Mouse (Mus musculus) splenic B cell, adult 2 months (primary cell): ENCODE results near the gene Ttc30a2.
"Not testable (repeated sequence)": the region's sequence is repeated elsewhere in the genome, so short reads cannot be mapped to it uniquely, and the experiment has no call there.

Experiments used
- DNase-seq: peaks from one replicate; pipeline ENCODE4 v3.0.0-alpha.2; 2011; ENCODE audit warnings: low read depth, low spot score
- H3K27me3 ChIP-seq: 2 replicates; pipeline ENCODE4 v1.6.1; 2012; ENCODE audit warnings: mild to moderate bottlenecking, low read length, moderate library complexity, mixed read lengths; ENCODE audit not compliant: control insufficient read depth, poor library complexity, insufficient read depth, severe bottlenecking
- H3K36me3 ChIP-seq: 2 replicates; pipeline ENCODE4 v1.6.1; 2012; ENCODE audit warnings: mild to moderate bottlenecking, low read length, moderate library complexity, mixed read lengths; ENCODE audit not compliant: control insufficient read depth, poor library complexity, insufficient read depth, severe bottlenecking

The Ttc30a2 gene

DNA sequence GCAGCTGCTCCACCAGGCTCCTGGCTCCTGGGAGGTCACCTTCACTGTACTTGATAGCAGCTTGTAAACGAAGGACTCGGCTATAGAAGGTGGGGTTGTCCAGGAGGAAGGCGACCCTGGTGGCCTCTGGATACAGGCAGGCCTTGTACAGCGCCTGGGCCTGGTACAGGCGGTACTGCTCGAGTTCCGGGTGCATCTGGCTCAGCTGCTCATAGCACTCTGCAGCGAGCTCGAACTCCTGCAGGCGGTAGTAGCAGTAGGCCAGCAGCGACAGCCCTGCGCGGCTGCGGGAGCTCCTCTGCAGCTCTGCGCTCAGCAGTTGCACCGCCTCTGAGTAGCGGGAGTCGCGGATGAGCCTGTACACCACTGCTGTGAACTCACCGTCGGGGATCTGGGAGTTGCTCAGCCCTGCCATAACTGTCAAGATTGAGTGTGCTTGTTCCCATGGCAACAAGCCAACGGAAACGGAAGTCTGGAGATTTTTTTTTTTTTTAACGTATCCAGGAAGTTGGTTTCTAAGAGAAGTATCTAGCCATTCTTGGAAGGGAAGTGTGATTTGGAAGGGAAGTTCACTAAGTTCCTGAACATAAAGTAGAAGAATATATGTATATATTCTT, at the start of gene Ttc30a2:
Ttc30a2 (minus strand) TSS at position 419 of the 617 bp plus-strand sequence.
- peak; percentile 34 for DNase-seq
- H3K27me3 ChIP-seq, H3K36me3 ChIP-seq: not testable (repeated sequence)

- Histone ChIP-seq H3K36me3 (no peaks in the 10 kb centered on the region), H3K27me3 (no peaks in the 10 kb centered on the region)
- no peak for DNase-seq
These were observed 38.9 kb upstream of the Ttc30a2 start for GRCm38 (mm10) chr2:76016890-76017289.

GRCm38 (mm10) chr2:76016136-76016535, 38.2 kb upstream of the Ttc30a2 start:
- DNase-seq: no peak
- H3K27me3 ChIP-seq: no peaks in the 10 kb centered on the region

DNA sequence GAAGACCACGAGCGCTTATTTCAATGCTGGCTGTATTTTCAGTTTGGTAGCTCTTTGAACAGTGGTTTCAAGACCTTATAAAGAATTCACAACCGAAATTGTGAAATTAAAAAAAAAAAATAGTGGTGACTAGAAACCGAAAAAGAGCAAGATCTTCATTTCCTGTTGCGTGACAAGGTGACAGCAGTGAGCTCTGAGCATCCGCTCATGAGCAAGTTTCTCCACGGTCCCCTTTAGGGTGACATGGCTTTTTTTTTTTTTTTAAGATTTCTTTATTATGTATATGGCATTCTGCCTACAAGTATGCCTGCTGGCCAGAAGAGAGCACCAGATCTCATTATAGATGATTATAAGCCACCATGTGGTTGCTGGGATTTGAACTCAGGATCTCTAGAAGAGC, 37.5 kb upstream of the Ttc30a2 start:
- Histone ChIP-seq H3K36me3 (no peaks in the 10 kb centered on the region), H3K27me3 (no peaks in the 10 kb centered on the region)
- no peak for DNase-seq

More at GRCm38 (mm10) chr2:76016136-76016535, 38.2 kb upstream of the Ttc30a2 start:
- H3K36me3 ChIP-seq: no peaks in the 10 kb centered on the region

- no peaks in the 10 kb centered on the region for H3K36me3 ChIP-seq
- H3K27me3 ChIP-seq: no peaks in the 10 kb centered on the region
- no peak for DNase-seq
These were observed 36.7 kb upstream of the Ttc30a2 start for GRCm38 (mm10) chr2:76014659-76015058.

DNA sequence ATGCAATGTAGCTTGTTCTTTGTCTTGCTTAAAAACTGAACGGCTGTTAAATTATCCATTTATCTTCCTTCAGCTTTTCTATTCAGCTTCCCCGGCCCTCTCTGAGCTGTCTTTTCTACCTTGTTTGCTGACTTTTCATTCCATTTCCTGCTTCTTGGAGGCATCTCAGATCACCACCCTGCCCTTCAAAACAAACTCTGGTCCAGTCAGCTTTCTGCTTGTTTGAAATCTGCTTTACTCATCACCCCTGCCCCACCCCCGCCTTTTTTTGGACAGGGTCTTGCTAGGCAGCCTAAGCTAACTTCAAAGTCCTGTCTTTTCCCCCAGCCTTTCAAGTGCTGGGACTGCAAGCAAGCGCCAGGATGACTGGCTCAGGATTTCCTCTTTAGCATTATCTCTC, 28.2 kb upstream of the Ttc30a2 start:
- DNase-seq: no peak
- no peaks in the 10 kb centered on the region for H3K27me3 ChIP-seq
- H3K36me3 ChIP-seq: no peaks in the 10 kb centered on the region

DNA sequence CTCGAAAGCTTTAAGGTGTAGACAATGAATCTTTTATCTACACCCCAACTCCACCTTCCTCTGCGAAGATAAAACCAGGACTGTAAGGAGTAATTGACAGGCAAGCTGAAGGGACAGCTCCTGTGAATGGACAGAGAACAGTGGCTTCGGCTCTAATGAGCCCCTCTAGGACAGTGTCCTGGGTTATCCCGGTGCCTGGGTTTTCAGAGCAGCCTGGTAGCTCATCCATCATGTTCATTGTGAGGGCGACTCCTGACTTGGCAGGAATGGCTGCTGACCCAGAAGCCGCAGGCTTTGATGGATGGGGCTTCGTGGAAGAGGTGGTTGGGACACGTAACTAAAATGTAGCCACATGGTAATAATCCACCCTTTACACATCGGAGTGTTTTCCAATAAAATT, 24.9 kb upstream of the Ttc30a2 start:
- H3K27me3 ChIP-seq: no peaks in the 10 kb centered on the region
- no peak for DNase-seq
- H3K36me3 ChIP-seq: no peaks in the 10 kb centered on the region

DNA sequence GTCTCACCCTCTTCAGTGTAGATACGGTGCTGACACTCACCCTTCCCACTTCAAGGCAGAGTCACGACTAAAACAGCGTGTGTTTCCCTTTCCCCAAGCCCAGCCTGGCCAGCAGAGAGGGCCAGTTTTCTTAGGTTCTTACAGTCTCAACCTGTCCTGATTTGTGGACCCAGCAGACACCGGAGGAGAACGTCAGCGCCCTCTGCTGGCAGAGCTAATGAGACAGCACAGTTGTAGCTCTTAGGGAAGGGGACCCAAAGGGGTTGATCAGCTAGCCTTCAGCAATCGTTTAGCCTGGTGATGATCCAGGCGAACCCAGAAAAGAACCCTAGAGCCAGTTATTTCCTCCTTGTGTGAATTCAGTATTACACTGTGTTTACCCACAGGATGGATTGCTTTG, 23.4 kb upstream of the Ttc30a2 start:
- Histone ChIP-seq H3K27me3 (no peaks in the 10 kb centered on the region), H3K36me3 (no peaks in the 10 kb centered on the region)
- DNase-seq: peak; percentile 75

GRCm38 (mm10) chr2:75999636-76000035, 21.7 kb upstream of the Ttc30a2 start:
- H3K36me3 ChIP-seq: no peaks in the 10 kb centered on the region
- no peaks in the 10 kb centered on the region for H3K27me3 ChIP-seq
- DNase-seq: no peak

DNA sequence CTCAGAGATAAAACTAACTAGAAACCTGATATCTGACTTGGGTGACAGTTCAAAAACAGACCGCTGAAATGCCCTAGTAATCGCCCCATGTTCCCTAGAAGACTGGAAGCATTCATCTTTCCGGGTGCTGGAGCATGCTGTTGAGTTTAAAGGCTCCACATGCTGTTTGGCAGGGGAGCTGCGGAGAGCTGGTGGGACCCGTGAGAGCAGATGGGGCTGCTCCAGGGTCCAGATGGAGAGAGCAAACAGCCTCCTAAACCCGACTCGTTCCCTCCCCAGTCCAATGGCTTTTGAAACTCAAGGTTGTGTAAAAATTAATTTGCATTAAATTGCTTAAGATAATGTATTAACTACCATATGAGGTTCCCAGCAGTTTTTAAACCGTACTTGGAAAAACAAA, 20.7 kb upstream of the Ttc30a2 start:
- no peak for DNase-seq
- H3K27me3 ChIP-seq: no peaks in the 10 kb centered on the region
- no peaks in the 10 kb centered on the region for H3K36me3 ChIP-seq

DNA sequence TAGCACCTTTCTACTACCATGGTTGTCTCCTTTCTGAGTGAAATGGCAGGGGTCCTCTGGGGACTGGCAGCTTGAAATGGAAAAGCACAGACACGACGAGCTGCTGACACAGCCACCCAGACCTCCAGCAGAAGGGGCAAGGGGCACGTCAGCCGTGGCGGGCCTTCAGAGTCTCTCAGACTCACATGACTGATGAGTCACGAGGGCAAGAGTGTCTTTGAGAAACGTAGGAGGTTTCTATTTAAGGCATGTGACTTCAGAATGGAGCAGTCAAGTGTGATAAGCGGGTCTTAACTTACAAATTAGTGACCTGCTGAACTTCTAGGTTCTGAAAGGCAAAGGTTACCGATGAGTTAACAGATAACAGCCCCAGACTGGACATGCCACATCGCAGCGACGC, 19.8 kb upstream of the Ttc30a2 start:
- Histone ChIP-seq H3K36me3 (no peaks in the 10 kb centered on the region), H3K27me3 (no peaks in the 10 kb centered on the region)
- DNase-seq: peak; percentile 4

GRCm38 (mm10) chr2:75994841-75995240, 16.9 kb upstream of the Ttc30a2 start:
- Histone ChIP-seq H3K27me3 (no peaks in the 10 kb centered on the region), H3K36me3 (no peaks in the 10 kb centered on the region)
- no peak for DNase-seq

DNA sequence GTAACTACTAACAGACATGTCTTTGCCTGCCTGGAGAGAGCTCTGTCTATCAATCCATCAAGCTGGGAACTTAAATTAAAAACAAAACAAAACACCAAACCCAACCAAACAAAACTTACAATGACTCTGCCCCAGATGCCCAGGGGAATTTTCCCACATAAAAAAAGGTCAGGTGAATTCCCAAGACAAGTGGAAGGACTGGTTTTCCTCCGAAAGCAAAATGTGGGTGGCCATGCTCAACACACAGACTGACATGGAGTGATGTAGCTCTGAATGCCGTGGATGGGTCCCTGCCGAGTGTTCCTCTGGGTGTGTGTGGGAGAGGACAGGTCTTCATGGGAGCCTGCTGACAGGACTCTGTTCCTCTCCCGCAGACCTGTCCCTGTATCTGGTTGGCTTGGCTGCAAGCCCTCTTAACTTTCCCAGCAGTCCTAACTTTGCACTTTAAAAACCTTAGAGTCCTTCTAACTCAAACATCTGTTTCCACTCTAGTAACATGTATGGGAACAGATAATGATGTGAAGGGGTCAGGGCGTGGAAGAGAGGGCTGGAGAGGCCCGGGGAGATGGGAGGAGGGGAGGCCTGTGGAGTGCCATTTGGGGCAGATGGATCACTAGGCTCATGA, 13.7 kb upstream of the Ttc30a2 start:
- H3K36me3 ChIP-seq: no peaks in the 10 kb centered on the region
- H3K27me3 ChIP-seq: no peaks in the 10 kb centered on the region
- DNase-seq: no peak

DNA sequence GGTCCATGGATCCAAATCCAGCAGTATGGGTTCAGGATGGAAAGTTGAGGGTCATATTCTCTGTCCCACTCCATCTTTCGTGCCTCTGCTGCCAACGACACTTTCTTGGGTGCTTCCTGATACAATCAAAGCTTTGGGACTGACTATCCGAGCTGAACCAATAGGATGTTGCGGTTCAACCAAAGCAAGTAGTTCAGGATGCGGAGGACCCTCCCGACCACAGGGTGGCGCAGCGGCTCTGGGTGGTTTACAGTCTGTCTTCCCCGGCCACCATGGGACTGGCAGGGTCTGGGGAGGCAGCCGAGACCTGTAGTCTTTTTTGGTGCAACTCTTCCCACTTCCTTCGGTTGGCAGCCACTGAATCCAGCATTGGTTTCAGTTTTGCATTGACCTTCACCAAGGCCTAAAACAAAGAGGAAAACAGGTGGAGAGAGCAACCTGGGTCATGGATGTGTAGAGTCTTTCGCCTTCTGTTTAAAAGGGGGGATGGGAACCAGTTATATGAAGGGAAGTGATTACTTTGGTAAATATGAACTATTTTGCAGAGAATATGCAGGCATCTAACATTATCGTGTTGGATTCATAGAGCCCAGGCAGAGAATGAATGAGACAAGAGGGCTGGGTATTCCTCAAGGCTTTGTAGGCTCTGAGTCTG, 13.0 kb upstream of the Ttc30a2 start:
- no peaks in the 10 kb centered on the region for H3K36me3 ChIP-seq
- no peaks in the 10 kb centered on the region for H3K27me3 ChIP-seq
- DNase-seq: peak; percentile 53

DNA sequence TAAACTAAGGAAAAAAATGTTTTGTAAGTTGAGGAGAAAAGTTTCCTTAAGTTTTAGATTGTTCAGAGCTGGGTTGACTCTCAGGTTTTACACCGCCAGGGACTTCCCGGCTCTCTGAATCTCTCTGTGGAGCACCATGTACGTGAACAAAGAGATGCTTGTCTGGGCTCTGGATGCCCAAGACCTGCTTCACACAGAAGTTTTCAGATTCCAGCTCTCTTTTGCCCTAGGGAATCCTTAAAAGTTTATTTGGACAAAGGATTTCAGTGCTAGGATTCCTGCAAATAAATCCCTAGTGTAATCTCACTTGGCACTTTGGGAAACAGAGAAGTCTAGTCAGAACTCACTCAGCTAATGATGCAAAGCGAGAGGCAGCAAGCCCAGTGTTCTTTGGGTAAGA, 11.7 kb upstream of the Ttc30a2 start:
- no peaks in the 10 kb centered on the region for H3K27me3 ChIP-seq
- H3K36me3 ChIP-seq: no peaks in the 10 kb centered on the region
- no peak for DNase-seq
